Mouse (Mus musculus) CH12.LX (cell line): ENCODE data around the gene Klhl41. TPM values are rescaled to one million over a fixed set of nuclear protein-coding genes. Genes with fewer than 3 reads are reported as not detected.

ENCODE experiments used
- DNase-seq: peaks from one replicate; pipeline ENCODE4 v3.0.0-alpha.2; 2013; ENCODE audit errors: extremely low read depth
- H3K27ac ChIP-seq: 2 replicates; pipeline ENCODE4 v1.5.1; 2012; ENCODE audit warnings: low read depth, mild to moderate bottlenecking, control low read depth, moderate library complexity; ENCODE audit not compliant: insufficient read depth
- H3K27me3 ChIP-seq: replicated peaks from 2 replicates; pipeline ENCODE3; 2012; ENCODE audit warnings: inconsistent platforms
- H3K36me3 ChIP-seq, 2 experiments: replicated peaks in 1 of 2; 2 replicates each; pipeline versions ENCODE3 to v1.6.1; 2012; ENCODE audit warnings: inconsistent platforms in 1 of 2, low read length in 1 of 2, mild to moderate bottlenecking in 1 of 2, mixed read lengths in 1 of 2, moderate library complexity in 1 of 2; ENCODE audit not compliant: control insufficient read depth in 1 of 2, insufficient read depth in 1 of 2
- H3K4me1 ChIP-seq, 2 experiments: 2 replicates each; pipeline ENCODE4 v1.6.1; 2012; ENCODE audit warnings: inconsistent platforms in 1 of 2, moderate library complexity in 1 of 2; ENCODE audit not compliant: insufficient read depth in 2 of 2, control insufficient read depth in 1 of 2
- H3K4me2 ChIP-seq: 2 replicates; pipeline ENCODE4 v1.6.1; 2012; ENCODE audit warnings: low read depth, mild to moderate bottlenecking, control low read depth; ENCODE audit not compliant: poor library complexity, insufficient read depth, severe bottlenecking
- H3K4me3 ChIP-seq, 3 experiments: fragments of 150-350 bp in 1 of 3; sonication (generic) in 1 of 3; replicated peaks in 1 of 3; 2 replicates each; pipeline versions ENCODE3 to v1.5.1; 2011 to 2012; ENCODE audit warnings: low read depth in 2 of 3, low read length in 2 of 3, mild to moderate bottlenecking in 2 of 3, moderate library complexity in 2 of 3, control low read depth in 1 of 3, improper control_type of control experiment in 1 of 3, inconsistent platforms in 1 of 3, mixed read lengths in 1 of 3; ENCODE audit not compliant: poor library complexity in 1 of 3
- H3K79me2 ChIP-seq: replicated peaks from 2 replicates; pipeline ENCODE4 v1.6.1; 2012; ENCODE audit warnings: mild to moderate bottlenecking, moderate library complexity; ENCODE audit not compliant: control insufficient read depth, poor library complexity, insufficient read depth, severe bottlenecking; ENCODE audit errors: extremely low read depth
- H3K9ac ChIP-seq: 2 replicates; pipeline ENCODE4 v1.6.1; 2012; ENCODE audit warnings: low read depth, mild to moderate bottlenecking, control low read depth, moderate library complexity; ENCODE audit not compliant: insufficient read depth
- H3K9me3 ChIP-seq: replicated peaks from 2 replicates; pipeline ENCODE3; 2012; ENCODE audit warnings: low read length, inconsistent platforms, mixed read lengths
- CHD1 ChIP-seq: IDR thresholded peaks from 2 replicates; pipeline ENCODE4 v1.6.1; 2012; ENCODE audit warnings: low read depth, low read length, improper control_type of control experiment, inconsistent platforms
- CHD2 ChIP-seq: IDR thresholded peaks from 2 replicates; pipeline ENCODE4 v1.6.1; 2011; ENCODE audit warnings: low read length, improper control_type of control experiment
- ELF1 ChIP-seq: IDR thresholded peaks from 2 replicates; pipeline ENCODE4 v1.6.1; 2014; ENCODE audit warnings: low read depth, mild to moderate bottlenecking, inconsistent platforms, low read length, improper control_type of control experiment
- GABPA ChIP-seq: IDR thresholded peaks from 2 replicates; pipeline ENCODE4 v1.6.1; 2012; ENCODE audit warnings: low read depth, low read length, improper control_type of control experiment, inconsistent platforms; ENCODE audit not compliant: insufficient replicate concordance
- JUN ChIP-seq: IDR thresholded peaks from 2 replicates; pipeline ENCODE4 v1.6.1; 2011; ENCODE audit warnings: low read depth, mild to moderate bottlenecking, low read length, improper control_type of control experiment, moderate library complexity; ENCODE audit not compliant: insufficient read depth
- KAT2A ChIP-seq: IDR thresholded peaks from 2 replicates; pipeline ENCODE4 v1.6.1; 2012; ENCODE audit warnings: low read length, improper control_type of control experiment, inconsistent platforms; ENCODE audit not compliant: insufficient replicate concordance
- MAZ ChIP-seq: IDR thresholded peaks from 2 replicates; pipeline ENCODE4 v1.6.1; 2012; ENCODE audit warnings: low read depth, mild to moderate bottlenecking, inconsistent platforms, low read length, improper control_type of control experiment, moderate library complexity
- MEF2A ChIP-seq: IDR thresholded peaks from 2 replicates; pipeline ENCODE4 v1.6.1; 2014; ENCODE audit warnings: low read depth, mild to moderate bottlenecking, inconsistent platforms, low read length, improper control_type of control experiment, borderline replicate concordance
- MYC ChIP-seq: IDR thresholded peaks from 2 replicates; pipeline ENCODE4 v1.6.1; 2011; ENCODE audit warnings: low read depth, mild to moderate bottlenecking, improper control_type of control experiment, low read length
- POLR2A ChIP-seq: IDR thresholded peaks from 2 replicates; pipeline ENCODE4 v1.6.1; 2011; ENCODE audit warnings: low read depth, mild to moderate bottlenecking, improper control_type of control experiment, low read length
- RAD21 ChIP-seq: IDR thresholded peaks from 2 replicates; pipeline ENCODE4 v1.6.1; 2011; ENCODE audit warnings: low read depth, mild to moderate bottlenecking, low read length, improper control_type of control experiment, moderate library complexity
- TCF12 ChIP-seq: IDR thresholded peaks from 2 replicates; pipeline ENCODE4 v1.6.1; 2014; ENCODE audit warnings: low read depth, mild to moderate bottlenecking, inconsistent platforms, low read length, improper control_type of control experiment
- UBTF ChIP-seq: IDR thresholded peaks from 2 replicates; pipeline ENCODE4 v1.6.1; 2012; ENCODE audit warnings: low read depth, mild to moderate bottlenecking, inconsistent platforms, low read length, improper control_type of control experiment, moderate library complexity
- USF1 ChIP-seq: IDR thresholded peaks from 2 replicates; pipeline ENCODE4 v1.6.1; 2014; ENCODE audit warnings: low read depth, mild to moderate bottlenecking, inconsistent platforms, low read length, improper control_type of control experiment
- USF2 ChIP-seq: conservative IDR thresholded peaks from 2 replicates; pipeline ENCODE4 v1.6.1; 2011; ENCODE audit warnings: low read depth, low read length, improper control_type of control experiment
- ZC3H11A ChIP-seq: IDR thresholded peaks from 2 replicates; pipeline ENCODE4 v1.6.1; 2012; ENCODE audit warnings: low read depth, mild to moderate bottlenecking, inconsistent platforms, low read length, improper control_type of control experiment
- ZNF384 ChIP-seq: IDR thresholded peaks from 2 replicates; pipeline ENCODE4 v1.6.1; 2012; ENCODE audit warnings: low read depth, low read length, improper control_type of control experiment, inconsistent platforms
- dilution Hi-C: fragments of 300-500 bp; cut with MboI; formaldehyde crosslinking; loops from 2 replicates; pipeline ENCODE4 v1.14.3; 2020; ENCODE audit warnings: low sequenced_read_pairs; ENCODE audit not compliant: extremely low pct_unique_long_range_greater_than_20kb, extremely low pct_ligation_motif_present
- in situ Hi-C: fragments of 300-500 bp; cut with MboI; formaldehyde crosslinking; loops from 3 replicates; pipeline ENCODE4 v1.14.3; 2019; ENCODE audit warnings: low sequenced_read_pairs, low pct_ligation_motif_present, low pct_unique_long_range_greater_than_20kb, mixed read lengths
- polyA plus RNA-seq: library from polyadenylated mRNA; unstranded; fragments of >175 nt; gene quantifications from 2 replicates; pipeline ENCODE4 v1.2.1, GENCODE M21; 2012; ENCODE audit warnings: low read depth; ENCODE audit not compliant: insufficient read length
- total RNA-seq, 2 experiments: library from RNA; depleted of rRNA; stranded (reverse); fragments of 300-350 nt in 1 of 2; fragments of >200 nt in 1 of 2; gene quantifications; 2 replicates each; pipeline ENCODE4 v1.2.3; 2012 to 2014

Gene Klhl41
- total and polyA plus RNA-seq, 3 experiments = 0.04 to 0.27 (median 0.11) TPM

DNA sequence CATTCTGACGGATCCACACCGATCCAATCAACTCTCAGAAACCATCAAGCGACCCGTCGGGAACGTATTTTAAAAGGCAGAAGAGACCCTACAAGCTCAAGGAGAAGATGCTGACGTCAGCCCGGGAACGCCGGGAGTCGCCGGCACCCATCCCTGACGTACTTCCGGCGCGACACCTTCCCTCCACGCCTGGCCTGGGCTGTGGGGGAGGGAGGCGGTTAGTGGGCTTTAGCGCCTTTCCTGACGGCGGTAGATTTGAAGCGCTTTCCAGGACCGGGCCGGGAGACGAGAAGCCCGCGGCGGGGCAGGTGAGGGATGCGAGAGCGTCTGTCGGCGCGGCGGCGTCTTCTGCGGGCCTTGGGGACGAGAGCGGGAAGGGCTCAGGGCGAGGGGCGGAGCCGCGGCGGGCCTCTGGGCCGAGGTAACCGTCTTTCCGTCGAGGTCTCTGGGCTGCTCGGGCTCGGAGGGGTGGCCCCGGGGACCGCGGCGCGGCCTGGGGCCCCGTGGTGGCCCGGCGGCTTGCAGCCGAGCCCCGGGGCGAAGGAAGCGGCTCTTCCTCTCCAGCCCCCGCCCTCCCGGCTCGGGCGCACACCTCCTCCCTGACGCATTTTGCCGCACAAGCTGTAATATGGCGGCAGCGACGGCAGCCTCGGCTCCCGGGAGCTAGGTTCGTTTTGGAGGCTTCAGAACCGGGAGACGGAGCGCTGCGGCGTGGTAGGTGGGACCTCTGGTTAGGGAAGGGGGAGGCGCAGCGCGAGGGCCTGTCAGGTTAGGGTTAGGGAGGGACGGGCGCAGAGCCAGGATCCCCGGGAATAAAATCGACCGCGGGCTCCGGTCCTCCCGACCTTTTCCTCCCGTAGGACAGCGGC, 53.0 kb downstream of the Klhl41 start (continued):
- TF ChIP-seq CHD1 (no peak), MEF2A (peak; percentile 26; the same call in 1 of the 2 replicates), ZNF384 (no peak), TCF12 (peak; percentile 79), UBTF (0 out of 2 replicates have a peak, but pooled peaks have one; percentile 28), MYC (peak; percentile 84), USF1 (no peak), JUN (0 out of 2 replicates have a peak, but pooled peaks have one; percentile 18), RAD21 (no peak)

DNA sequence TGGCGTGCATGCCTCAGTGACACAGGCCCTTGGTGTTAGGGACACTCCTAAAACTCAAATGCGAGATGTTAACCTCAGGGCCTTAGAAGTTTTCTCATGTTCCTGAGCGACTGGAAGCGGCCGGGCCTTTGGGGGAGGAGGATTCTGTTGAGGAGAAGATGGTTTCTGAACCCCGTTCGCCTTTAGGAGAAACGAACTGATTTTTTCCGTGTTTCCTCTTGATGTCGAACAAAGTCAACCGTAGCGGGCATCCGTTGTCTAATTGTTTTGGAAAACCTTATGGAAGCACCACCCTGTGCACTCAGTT, 53.6 kb downstream of the Klhl41 start:
- H3K27ac ChIP-seq = no peak overlapping the region; the same call in 1 of the 2 replicates
- H3K36me3 ChIP-seq = peaks cover 0 to 3% of the 10 kb centered on the region in 2 experiments
- no peaks in the 10 kb centered on the region for H3K9me3 ChIP-seq
- H3K9ac ChIP-seq = peak overlapping the region; percentile 94
- in situ Hi-C loops (no loop called here), dilution Hi-C loops (no loop called here)
- peaks cover 2% of the 10 kb centered on the region for H3K27me3 ChIP-seq
- H3K4me2 ChIP-seq = peak overlapping the region; percentile 32; the same call in 1 of the 2 replicates
- TF ChIP-seq ELF1 (no peak), KAT2A (no peak), USF1 (no peak), POLR2A (no peak), CHD1 (no peak), MAZ (no peak), ZC3H11A (no peak), USF2 (no peak), GABPA (no peak), CHD2 (no peak)
- peak; percentile 14 for DNase-seq
- H3K79me2 ChIP-seq = peaks cover 40% of the 10 kb centered on the region
- H3K4me3 ChIP-seq = peak overlapping the region; percentile 77 to 99 (median 80)
- H3K4me1 ChIP-seq = peaks cover 0 to 24% of the 10 kb centered on the region in 2 experiments; a peak in 2 of 4 replicates

Other genes starting within 250 kb of the Klhl41 start
- under 0.01 and 0.04 TPM in 2 replicates for gene Lrp2, start 84.1 kb upstream of the Klhl41 start, total RNA-seq (2012; rRNA removed)
- gene Lrp2, start 84.1 kb upstream of the Klhl41 start, total RNA-seq (2014; rRNA removed) = 0.01 TPM in 2 replicates
- gene Lrp2, start 84.1 kb upstream of the Klhl41 start, polyA plus RNA-seq = 0.07 TPM in 1 of 2 replicates, not detected in the other
- gene Bbs5, start 22.9 kb upstream of the Klhl41 start, total RNA-seq (2012; rRNA removed) = 5.0 and 5.4 TPM in 2 replicates
- 8.1 and 9.1 TPM in 2 replicates for gene Bbs5, start 22.9 kb upstream of the Klhl41 start, total RNA-seq (2014; rRNA removed)
- gene Bbs5, start 22.9 kb upstream of the Klhl41 start, polyA plus RNA-seq = 6.7 and 9.1 TPM in 2 replicates
- 15.3 and 19.3 TPM in 2 replicates for gene Fastkd1, start 43.4 kb downstream of the Klhl41 start, total RNA-seq (2012; rRNA removed)
- 19.1 and 21.9 TPM in 2 replicates for gene Fastkd1, start 43.4 kb downstream of the Klhl41 start, total RNA-seq (2014; rRNA removed)
- 16.6 and 18.5 TPM in 2 replicates for gene Fastkd1, start 43.4 kb downstream of the Klhl41 start, polyA plus RNA-seq
- 10.3 and 11.5 TPM in 2 replicates for gene Ppig, start 52.4 kb downstream of the Klhl41 start, total RNA-seq (2012; rRNA removed)
- 12.0 and 12.9 TPM in 2 replicates for gene Ppig, start 52.4 kb downstream of the Klhl41 start, total RNA-seq (2014; rRNA removed)
- gene Ppig, start 52.4 kb downstream of the Klhl41 start, polyA plus RNA-seq = 168 and 180 TPM in 2 replicates
- gene Ccdc173, start 119.5 kb downstream of the Klhl41 start, total RNA-seq (2012; rRNA removed) = 1.3 TPM in 2 replicates
- gene Ccdc173, start 119.5 kb downstream of the Klhl41 start, total RNA-seq (2014; rRNA removed) = 1.7 and 1.8 TPM in 2 replicates
- gene Ccdc173, start 119.5 kb downstream of the Klhl41 start, polyA plus RNA-seq = 3.6 and 3.9 TPM in 2 replicates
- 12.9 and 14.4 TPM in 2 replicates for gene Phospho2, start 119.5 kb downstream of the Klhl41 start, total RNA-seq (2012; rRNA removed)
- gene Phospho2, start 119.5 kb downstream of the Klhl41 start, total RNA-seq (2014; rRNA removed) = 20.1 and 23.4 TPM in 2 replicates
- gene Phospho2, start 119.5 kb downstream of the Klhl41 start, polyA plus RNA-seq = 10.2 and 11.1 TPM in 2 replicates
- 0.25 and 0.34 TPM in 2 replicates for gene Klhl23, start 151.8 kb downstream of the Klhl41 start, total RNA-seq (2012; rRNA removed)
- gene Klhl23, start 151.8 kb downstream of the Klhl41 start, total RNA-seq (2014; rRNA removed) = 0.05 and 0.23 TPM in 2 replicates
- 0.09 and 0.11 TPM in 2 replicates for gene Klhl23, start 151.8 kb downstream of the Klhl41 start, polyA plus RNA-seq
- 124 and 176 TPM in 2 replicates for gene Ssb, start 191.4 kb downstream of the Klhl41 start, total RNA-seq (2012; rRNA removed)
- 281 and 368 TPM in 2 replicates for gene Ssb, start 191.4 kb downstream of the Klhl41 start, total RNA-seq (2014; rRNA removed)
- 410 and 530 TPM in 2 replicates for gene Ssb, start 191.4 kb downstream of the Klhl41 start, polyA plus RNA-seq
- 19.6 and 20.4 TPM in 2 replicates for gene Mettl5, start 215.5 kb downstream of the Klhl41 start, total RNA-seq (2012; rRNA removed)
- 40.4 and 50.4 TPM in 2 replicates for gene Mettl5, start 215.5 kb downstream of the Klhl41 start, total RNA-seq (2014; rRNA removed)
- gene Mettl5, start 215.5 kb downstream of the Klhl41 start, polyA plus RNA-seq = 39.1 and 42.2 TPM in 2 replicates
- gene Ubr3, start 227.1 kb downstream of the Klhl41 start, total RNA-seq (2012; rRNA removed) = 16.0 and 18.3 TPM in 2 replicates
- 17.9 and 21.4 TPM in 2 replicates for gene Ubr3, start 227.1 kb downstream of the Klhl41 start, total RNA-seq (2014; rRNA removed)
- gene Ubr3, start 227.1 kb downstream of the Klhl41 start, polyA plus RNA-seq = 26.1 and 35.8 TPM in 2 replicates